Mouse (Mus musculus): ENCODE measurements around the gene Slc27a3. TPM values are rescaled to one million over a fixed set of nuclear protein-coding genes. Genes with fewer than 3 reads are reported as not detected.
A peak's percentile ranks its signal among the peaks of the same experiment; 100 is the strongest.

The Slc27a3 gene
- total and polyA plus RNA-seq, 3 experiments = 1.9 to 2.8 TPM; not detected in 1

DNA sequence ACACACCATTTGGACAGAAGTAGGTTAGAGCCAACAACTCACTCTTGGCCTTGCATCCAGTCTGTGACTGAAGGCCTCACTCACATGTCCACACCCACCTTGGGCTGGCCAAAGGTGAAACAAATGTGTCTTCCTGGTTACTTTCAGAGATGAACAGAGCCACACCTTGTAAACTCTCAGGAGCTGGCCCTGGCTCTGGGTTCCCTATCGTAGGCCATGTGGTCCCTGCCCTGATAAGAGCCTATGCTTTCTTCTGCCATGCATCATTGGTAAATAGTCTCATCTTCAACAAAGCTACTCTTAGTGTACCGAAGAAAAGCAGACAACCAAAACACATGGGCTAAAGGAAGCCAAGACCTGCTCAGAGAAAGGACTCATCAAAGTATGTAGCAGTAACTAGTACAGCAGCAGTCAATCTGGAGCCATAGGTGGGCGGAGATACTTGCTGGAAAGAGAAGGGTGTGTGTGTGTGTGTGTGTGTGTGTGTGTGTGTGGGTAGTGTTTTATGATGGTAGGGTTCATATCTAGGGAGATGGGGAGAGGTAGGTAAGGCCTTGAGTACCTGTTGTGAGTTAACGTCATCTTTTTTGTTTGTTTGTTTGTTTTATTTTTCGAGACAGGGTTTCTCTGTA is 22.6 kb downstream of the Slc27a3 start (continued):
- TF ChIP-seq BHLHE40 (IDR thresholded peaks at IDR 0.05; ENCODE audit: borderline replicate concordance, low read depth, low read length) (no peak), USF2 (IDR thresholded peaks at IDR 0.05; ENCODE audit: borderline replicate concordance in 1 of 2, insufficient read depth in 1 of 2, low read depth in 1 of 2, low read length in 2 of 2) (no peak), ZMIZ1 (IDR thresholded peaks at IDR 0.05; ENCODE audit: low read depth, low read length) (no peak), ZNF384 (IDR thresholded peaks at IDR 0.05; ENCODE audit: low read depth, low read length) (no peak), TAL1 (IDR thresholded peaks at IDR 0.05; ENCODE audit: low read length) (no peak), CTCF (IDR thresholded peaks at IDR 0.05 in 2 of 3, conservative IDR thresholded peaks at IDR 0.05 in 1 of 3; ENCODE audit: control insufficient read depth in 1 of 3, insufficient read depth in 1 of 3, low read depth in 2 of 3, low read length in 3 of 3, poor library complexity in 1 of 3, severe bottlenecking in 1 of 3) (no peak), MYC (IDR thresholded peaks at IDR 0.05; ENCODE audit: low read depth, low read length) (peak; percentile 84), USF1 (IDR thresholded peaks at IDR 0.05; ENCODE audit: low read depth, low read length) (peak; percentile 68), MAX (IDR thresholded peaks at IDR 0.05; ENCODE audit: low read length) (peak; percentile 75)

DNA sequence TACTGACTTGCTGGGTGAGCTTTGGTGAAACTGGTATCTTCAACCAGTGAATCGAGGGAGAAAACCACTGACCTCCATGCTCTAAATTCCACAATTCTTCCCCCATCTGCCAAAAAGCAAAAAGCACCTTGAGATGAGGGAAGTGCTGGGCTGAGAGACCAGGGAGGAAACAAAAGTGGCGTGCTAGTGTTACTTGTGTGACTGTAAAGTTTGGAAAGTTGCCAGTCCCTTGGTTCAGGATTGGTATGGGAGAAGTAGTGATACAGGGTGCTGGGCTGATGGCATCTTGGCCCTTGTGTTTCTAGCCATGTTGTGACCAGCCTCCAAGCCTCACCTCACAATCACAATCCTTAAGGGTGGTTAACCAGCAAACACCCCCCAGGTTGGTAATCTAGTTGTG is 27.4 kb downstream of the Slc27a3 start:
- no peaks in the 10 kb centered on the region for H3K79me2 ChIP-seq (ENCODE audit: control insufficient read depth, insufficient read depth, low read length, poor library complexity)
- H3K9ac ChIP-seq (ENCODE audit: control insufficient read depth, low read depth, low read length, poor library complexity, severe bottlenecking) = no peak overlapping the region
- H3K4me3 ChIP-seq (ENCODE audit: control insufficient read depth in 1 of 2, insufficient read depth in 1 of 2, low read depth in 2 of 2, low read length in 2 of 2) = no peak overlapping the region
- H3K27ac ChIP-seq (ENCODE audit: control insufficient read depth, low read depth, low read length) = no peak overlapping the region
- peaks cover 5 to 12% of the 10 kb centered on the region in 2 experiments for H3K36me3 ChIP-seq (ENCODE audit: control insufficient read depth in 1 of 2, insufficient read depth in 2 of 2, low read length in 2 of 2)
- peaks cover 7 to 12% of the 10 kb centered on the region in 2 experiments for H3K4me1 ChIP-seq (ENCODE audit: control insufficient read depth in 1 of 2, insufficient read depth in 2 of 2, low read length in 2 of 2)
- no peaks in the 10 kb centered on the region for H3K9me3 ChIP-seq (replicated peaks; ENCODE audit: insufficient read depth, low read length)
- peak; percentile 65 for DNase-seq (ENCODE audit: low read depth, low spot score)
- TF ChIP-seq UBTF (IDR thresholded peaks at IDR 0.05; ENCODE audit: borderline replicate concordance, insufficient read depth, low read depth, low read length) = no peak
- TF ChIP-seq ZMIZ1 (IDR thresholded peaks at IDR 0.05; ENCODE audit: low read depth, low read length) = no peak
- no peak for TF ChIP-seq MEF2A (IDR thresholded peaks at IDR 0.05; ENCODE audit: extremely low read depth, insufficient replicate concordance, low read depth, low read length, poor library complexity, severe bottlenecking)
- no peak for TF ChIP-seq USF1 (IDR thresholded peaks at IDR 0.05; ENCODE audit: low read depth, low read length)
- TF ChIP-seq E2F4 (IDR thresholded peaks at IDR 0.05; ENCODE audit: borderline replicate concordance, low read depth, low read length) = no peak
- TF ChIP-seq BHLHE40 (IDR thresholded peaks at IDR 0.05; ENCODE audit: borderline replicate concordance, low read depth, low read length) = no peak
- no peak for TF ChIP-seq GABPA (IDR thresholded peaks at IDR 0.05; ENCODE audit: low read depth, low read length)
- TF ChIP-seq TBP (IDR thresholded peaks at IDR 0.05; ENCODE audit: low read depth, low read length) = no peak
- no peak for TF ChIP-seq ELF1 (IDR thresholded peaks at IDR 0.05; ENCODE audit: low read depth, low read length)
- TF ChIP-seq MYB (IDR thresholded peaks at IDR 0.05; ENCODE audit: low read depth, low read length) = no peak
- no peak for TF ChIP-seq CTCF (IDR thresholded peaks at IDR 0.05 in 2 of 3, conservative IDR thresholded peaks at IDR 0.05 in 1 of 3; ENCODE audit: control insufficient read depth in 1 of 3, insufficient read depth in 1 of 3, low read depth in 2 of 3, low read length in 3 of 3, poor library complexity in 1 of 3, severe bottlenecking in 1 of 3)
- TF ChIP-seq RCOR1 (IDR thresholded peaks at IDR 0.05; ENCODE audit: low read depth, low read length) = no peak
- TF ChIP-seq USF2 (IDR thresholded peaks at IDR 0.05; ENCODE audit: borderline replicate concordance in 1 of 2, insufficient read depth in 1 of 2, low read depth in 1 of 2, low read length in 2 of 2) = no peak
- TF ChIP-seq ETS1 (IDR thresholded peaks at IDR 0.05; ENCODE audit: low read depth, low read length) = no peak
- TF ChIP-seq POLR2AphosphoS2 (IDR thresholded peaks at IDR 0.05; ENCODE audit: low read length) = no peak
- TF ChIP-seq RAD21 (IDR thresholded peaks at IDR 0.05; ENCODE audit: low read depth, low read length) = no peak
- TF ChIP-seq MAZ (IDR thresholded peaks at IDR 0.05; ENCODE audit: low read depth, low read length) = no peak
- TF ChIP-seq MAX (IDR thresholded peaks at IDR 0.05; ENCODE audit: low read length) = no peak
- no peak for TF ChIP-seq ZNF384 (IDR thresholded peaks at IDR 0.05; ENCODE audit: low read depth, low read length)
- no peak for TF ChIP-seq TCF12 (IDR thresholded peaks at IDR 0.05; ENCODE audit: low read depth, low read length)
- H3K27me3 ChIP-seq (ENCODE audit: control insufficient read depth in 1 of 2, insufficient read depth in 2 of 2, low read length in 2 of 2) = no peaks in the 10 kb centered on the region
